ENCODE assay signal across 22 mouse cellular contexts in genomic region chr14:20269082-20269809, GRCm38 (mm10). TPM values are rescaled to one million over a fixed set of nuclear protein-coding genes. Genes with fewer than 3 reads are reported as not detected.
A peak's percentile ranks its signal among the peaks of the same experiment; 100 is the strongest.
DNase-seq lines count a peak whose midpoint lies in the region; ATAC-seq and TF ChIP-seq lines count a peak whose summit lies in the region.
"Had no signal": no experiment of that assay in that cellular context is flagged by ENCODE, and none has a peak within 500 bp of the region (broad histone marks: within the 10 kb centered on the region; RNA-seq: fewer than 3 reads in every experiment).

TSS of gene Kcnk16 (minus strand) at chr14:20269199.

- no peaks in the 10 kb centered on the region for H3K36me3 ChIP-seq in lung, embryonic 14.5 days (ENCODE audit: insufficient read depth)
- H3K36me3 ChIP-seq in liver, embryonic 14.5 days (replicated peaks; ENCODE audit: control insufficient read depth, insufficient read depth, low read depth) = no peaks in the 10 kb centered on the region
- no peaks in the 10 kb centered on the region for H3K36me3 ChIP-seq in stomach, embryonic 16.5 days (ENCODE audit: control insufficient read depth, insufficient read depth, low read length)
- H3K36me3 ChIP-seq: heart, embryonic 15.5 days; limb, embryonic 10.5 days; midbrain, embryonic 10.5 days; neural tube, embryonic 15.5 days had no signal

- H3K4me1 ChIP-seq in lung, embryonic 14.5 days (ENCODE audit: insufficient read depth) = no peaks in the 10 kb centered on the region
- peaks cover 0 to 2% of the 10 kb centered on the region in 2 experiments; a peak in 1 of 4 replicates for H3K4me1 ChIP-seq in liver, embryonic 14.5 days (replicated peaks; ENCODE audit: control insufficient read depth in 2 of 2, insufficient read depth in 2 of 2, low read length in 1 of 2)
- H3K4me1 ChIP-seq in stomach, embryonic 16.5 days (ENCODE audit: control insufficient read depth, insufficient read depth, low read length) = no peaks in the 10 kb centered on the region
- H3K4me1 ChIP-seq: forebrain, embryonic 13.5 days; heart, embryonic 15.5 days; limb, embryonic 10.5 days; midbrain, embryonic 10.5 days; neural tube, embryonic 15.5 days had no signal

- ATAC-seq in lung, embryonic 14.5 days (ENCODE audit: insufficient read depth) = peak; percentile 70; the same call in 1 of the 2 replicates
- peak; percentile 72 for ATAC-seq in liver, embryonic 14.5 days (ENCODE audit: insufficient read depth)
- peak; percentile 51; the same call in 1 of the 2 replicates for ATAC-seq in stomach, embryonic 16.5 days (ENCODE audit: insufficient read depth, low FRiP score)
- ATAC-seq in cerebellum, adult (ENCODE audit: insufficient number of reproducible peaks, low FRiP score, low TSS enrichment) = no peak
- ATAC-seq: forebrain, embryonic 13.5 days; hindbrain, embryonic 16.5 days had no signal

- no peak within 1 kb of the TSS for H3K9ac ChIP-seq in lung, embryonic 14.5 days
- no peak within 1 kb of the TSS for H3K9ac ChIP-seq in liver, embryonic 14.5 days (replicated peaks)
- H3K9ac ChIP-seq in stomach, embryonic 16.5 days (ENCODE audit: low read length) = 0 out of 2 replicates have a peak within 1 kb of the TSS, but pooled peaks have one; percentile 15
- H3K9ac ChIP-seq: forebrain, embryonic 13.5 days; heart, embryonic 15.5 days; neural tube, embryonic 15.5 days had no signal

- no peak for TF ChIP-seq CTCF in lung, embryonic 14.5 days (IDR thresholded peaks at IDR 0.05; ENCODE audit: low read depth)
- TF ChIP-seq CTCF in liver, embryonic 14.5 days (IDR thresholded peaks at IDR 0.05; ENCODE audit: low read depth) = no peak

- no peak within 1 kb of the TSS for H3K4me3 ChIP-seq in lung, embryonic 14.5 days (ENCODE audit: low read depth, low read length)
- no peak within 1 kb of the TSS for H3K4me3 ChIP-seq in liver, embryonic 14.5 days (ENCODE audit: insufficient read depth in 1 of 2, low read depth in 2 of 2, low read length in 2 of 2)
- no peak within 1 kb of the TSS for H3K4me3 ChIP-seq in stomach, embryonic 16.5 days (replicated peaks; ENCODE audit: low read length)
- H3K4me3 ChIP-seq: forebrain, embryonic 13.5 days; heart, embryonic 15.5 days; limb, embryonic 10.5 days; midbrain, embryonic 10.5 days; neural tube, embryonic 15.5 days had no signal

- peak within 1 kb of the TSS; percentile 26; the same call in 1 of the 2 replicates for H3K27ac ChIP-seq in lung, embryonic 14.5 days (ENCODE audit: low read depth)
- no peak within 1 kb of the TSS for H3K27ac ChIP-seq in liver, embryonic 14.5 days
- 0 out of 2 replicates have a peak within 1 kb of the TSS, but pooled peaks have one; percentile 18 for H3K27ac ChIP-seq in stomach, embryonic 16.5 days (ENCODE audit: low read length)
- H3K27ac ChIP-seq: forebrain, embryonic 13.5 days; heart, embryonic 15.5 days; limb, embryonic 10.5 days; macrophage; midbrain, embryonic 10.5 days; neural tube, embryonic 15.5 days had no signal

- 0 out of 2 replicates have a peak within 1 kb of the TSS, but pooled peaks have one; percentile 29 for H3K4me2 ChIP-seq in lung, embryonic 14.5 days
- H3K4me2 ChIP-seq in liver, embryonic 14.5 days (ENCODE audit: low read depth) = peak within 1 kb of the TSS; percentile 31
- no peak within 1 kb of the TSS for H3K4me2 ChIP-seq in stomach, embryonic 16.5 days (ENCODE audit: low read depth, low read length)
- H3K4me2 ChIP-seq: forebrain, embryonic 13.5 days; heart, embryonic 15.5 days; neural tube, embryonic 15.5 days had no signal

- WGBS in lung, embryonic 14.5 days = 37% methylated on average over 6 of the region's 6 CpGs
- 54% methylated on average over 6 of the region's 6 CpGs for WGBS in liver, embryonic 14.5 days (ENCODE audit: insufficient replicate concordance)
- WGBS in stomach, embryonic 16.5 days = 36% methylated on average over 6 of the region's 6 CpGs

- no peak for DNase-seq in lung, embryonic 14.5 days
- DNase-seq in lung, postnatal 14 days = no peak
- DNase-seq in liver = peak; percentile 49
- no peak for DNase-seq in liver, embryonic 14.5 days (ENCODE audit: low read depth in 3 of 3, low spot score in 3 of 3)
- DNase-seq in MN1 (ENCODE audit: low spot score) = no peak
- DNase-seq in kidney, adult 9 months = no peak
- DNase-seq: adrenal gland, postnatal 14 days; cerebellum, adult 9-11 months; heart, postnatal 36 days; kidney, adult 18-20 months; kidney, postnatal 14 days had no signal

- H3K27me3 ChIP-seq in lung, embryonic 14.5 days (ENCODE audit: insufficient read depth, low read length) = no peaks in the 10 kb centered on the region
- no peaks in the 10 kb centered on the region for H3K27me3 ChIP-seq in liver, embryonic 14.5 days (ENCODE audit: control insufficient read depth, insufficient read depth, low read length)
- no peaks in the 10 kb centered on the region for H3K27me3 ChIP-seq in stomach, embryonic 16.5 days (ENCODE audit: control insufficient read depth, insufficient read depth, low read length)
- H3K27me3 ChIP-seq: forebrain, embryonic 13.5 days; heart, embryonic 15.5 days; neural tube, embryonic 15.5 days had no signal

- no peaks in the 10 kb centered on the region; the same call in 1 of the 2 replicates for H3K9me3 ChIP-seq in lung, embryonic 14.5 days (ENCODE audit: low read depth, low read length)
- H3K9me3 ChIP-seq in liver, embryonic 14.5 days (ENCODE audit: control insufficient read depth, low read length) = no peaks in the 10 kb centered on the region
- no peaks in the 10 kb centered on the region for H3K9me3 ChIP-seq in stomach, embryonic 16.5 days (replicated peaks; ENCODE audit: control insufficient read depth, low read length)
- H3K9me3 ChIP-seq: heart, embryonic 15.5 days; limb, embryonic 10.5 days had no signal

- TF ChIP-seq EP300 in liver, embryonic 14.5 days (IDR thresholded peaks at IDR 0.05; ENCODE audit: low read depth) = no peak

RNA-seq across cellular contexts. Expression of gene Kcnk16, which starts in this region (rescaled TPM):
- polyA plus RNA-seq in lung, embryonic 14.5 days (2014; fragmentation: Nextera tagmentation; extraction: Ambion mirVana) = 2.6 and 3.0 TPM in 2 replicates
- polyA plus RNA-seq in liver, embryonic 14.5 days (2012; rRNA removed) = 5.4 and 8.5 TPM in 2 replicates
- polyA plus RNA-seq in liver, embryonic 14.5 days (2014; fragmentation: Nextera tagmentation; extraction: Ambion mirVana) = 8.8 and 10.5 TPM in 2 replicates
- 8.0 and 9.8 TPM in 2 replicates for polyA plus RNA-seq in stomach, embryonic 16.5 days (2015; fragmentation: Nextera tagmentation; extraction: Ambion mirVana)
- polyA plus RNA-seq: brain, embryonic 14.5 days; forebrain, embryonic 13.5 days; limb, embryonic 10.5 days; liver, adult 2 months; macrophage; midbrain, embryonic 10.5 days; neural tube, embryonic 15.5 days had no signal
